Mouse (Mus musculus) neutrophil, adult 5-6 weeks (primary cell): Measurements from ENCODE around the gene Tex35. TPM values are rescaled to one million over a fixed set of nuclear protein-coding genes. Genes with fewer than 3 reads are reported as not detected.

ENCODE experiments used
- ATAC-seq: fragments of 151-379, 151-347 bp; 2 replicates; pipeline ENCODE4 v1.8.0; 2017; ENCODE audit warnings: mild to moderate bottlenecking, moderate TSS enrichment; ENCODE audit not compliant: insufficient number of reproducible peaks, poor library complexity, low FRiP score, severe bottlenecking; ENCODE audit errors: extremely low read depth
- total RNA-seq: library from RNA; stranded (forward); fragments of 200-1000 nt; gene quantifications from 2 replicates; pipeline ENCODE4 v1.2.3, GENCODE M21; 2017

The Tex35 gene
- total RNA-seq, 1 experiment from 2014 or later = not detected

- no peak for ATAC-seq
Observed at GRCm38 (mm10) chr1:157086097-157086994, 22.1 kb downstream of the Tex35 start.

- ATAC-seq = no peak
Observed at GRCm38 (mm10) chr1:157082931-157083330, 25.5 kb downstream of the Tex35 start.

- no peak for ATAC-seq
Observed at GRCm38 (mm10) chr1:157081999-157082398, 26.5 kb downstream of the Tex35 start.

- no peak for ATAC-seq
Observed at GRCm38 (mm10) chr1:157081076-157081804, 27.2 kb downstream of the Tex35 start.

- no peak for ATAC-seq
Observed at GRCm38 (mm10) chr1:157080071-157080470, 28.4 kb downstream of the Tex35 start.

- no peak for ATAC-seq
Observed at GRCm38 (mm10) chr1:157079384-157080025, 29.0 kb downstream of the Tex35 start.

- ATAC-seq = peak; percentile 58
Observed at GRCm38 (mm10) chr1:157076781-157077705, 31.4 kb downstream of the Tex35 start.

GRCm38 (mm10) chr1:157076257-157076656, 32.2 kb downstream of the Tex35 start:
- ATAC-seq = peak; percentile 59; the same call in 1 of the 2 replicates

- ATAC-seq = no peak
Observed at GRCm38 (mm10) chr1:157074937-157075336, 33.5 kb downstream of the Tex35 start.

- no peak for ATAC-seq
Observed at GRCm38 (mm10) chr1:157074371-157074770, 34.1 kb downstream of the Tex35 start.

- no peak for ATAC-seq
Observed at GRCm38 (mm10) chr1:157073592-157073991, 34.9 kb downstream of the Tex35 start.

- no peak for ATAC-seq
Observed at GRCm38 (mm10) chr1:157069181-157069828, 39.2 kb downstream of the Tex35 start.

- no peak for ATAC-seq
Observed at GRCm38 (mm10) chr1:157068316-157068715, 40.2 kb downstream of the Tex35 start.

- no peak for ATAC-seq
Observed at GRCm38 (mm10) chr1:157065819-157066730, 42.4 kb downstream of the Tex35 start.

- ATAC-seq = peak; percentile 92
Observed at GRCm38 (mm10) chr1:157063318-157064115, 45.0 kb downstream of the Tex35 start.

GRCm38 (mm10) chr1:157062445-157062825, 46.0 kb downstream of the Tex35 start:
- no peak for ATAC-seq
